Mouse (Mus musculus) erythroblast, embryonic 14.5 days (primary cell): Measurements from ENCODE around the gene Polg2. TPM values are rescaled to one million over a fixed set of nuclear protein-coding genes. Genes with fewer than 3 reads are reported as not detected.
"Not testable (repeated sequence)": the region's sequence is repeated elsewhere in the genome, so short reads cannot be mapped to it uniquely, and the experiment has no call there.

Experiments
- H3K27me3 ChIP-seq: 2 replicates; pipeline ENCODE4 v1.6.1; 2012; ENCODE audit warnings: inconsistent platforms; ENCODE audit not compliant: control insufficient read depth
- H3K36me3 ChIP-seq: 2 replicates; pipeline ENCODE4 v1.6.1; 2012; ENCODE audit warnings: mild to moderate bottlenecking, inconsistent platforms; ENCODE audit not compliant: control insufficient read depth
- H3K4me1 ChIP-seq: 2 replicates; pipeline ENCODE4 v1.6.1; 2012; ENCODE audit warnings: inconsistent platforms; ENCODE audit not compliant: control insufficient read depth
- H3K4me3 ChIP-seq: replicated peaks from 2 replicates; pipeline ENCODE3; 2012; ENCODE audit warnings: moderate library complexity, mild to moderate bottlenecking, inconsistent platforms
- H3K9me3 ChIP-seq: 2 replicates; pipeline ENCODE4 v1.6.1; 2012; ENCODE audit warnings: low read length, inconsistent platforms, mixed read lengths; ENCODE audit not compliant: control insufficient read depth
- GATA1 ChIP-seq: IDR thresholded peaks from 2 replicates; pipeline ENCODE4 v1.6.1; 2012; ENCODE audit warnings: low read length, inconsistent platforms, mixed read lengths
- TAL1 ChIP-seq: IDR thresholded peaks from 3 replicates; pipeline ENCODE4 v1.6.1; 2012; ENCODE audit warnings: low read length, inconsistent platforms, mixed read lengths
- polyA plus RNA-seq: library from polyadenylated mRNA; stranded (reverse); fragments of >175 nt; gene quantifications from 2 replicates; pipeline ENCODE4 v1.2.3, GENCODE M21; 2012

The Polg2 gene
- polyA plus RNA-seq, 1 experiment: 0.12 TPM

DNA sequence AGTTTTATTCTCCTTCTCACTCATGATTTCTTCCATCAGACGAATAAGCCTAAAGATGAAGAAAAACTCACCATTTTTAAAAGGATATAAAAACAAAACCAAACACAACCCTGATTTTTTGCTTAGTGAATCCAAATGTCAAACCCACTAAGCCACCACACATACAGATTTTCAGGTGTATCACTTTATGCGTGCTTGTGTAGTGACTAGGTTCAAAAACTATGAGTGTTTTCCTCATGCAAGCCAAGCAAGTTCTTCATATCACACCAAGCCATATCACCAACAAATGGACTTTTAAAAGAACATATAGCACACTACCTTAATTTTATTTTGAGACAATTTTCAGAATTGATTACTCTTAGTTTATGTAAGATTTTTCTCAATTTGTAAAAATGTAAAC is 5.1 kb upstream of the Polg2 start:
- H3K36me3 ChIP-seq: peaks cover 80% of the 10 kb centered on the region

DNA sequence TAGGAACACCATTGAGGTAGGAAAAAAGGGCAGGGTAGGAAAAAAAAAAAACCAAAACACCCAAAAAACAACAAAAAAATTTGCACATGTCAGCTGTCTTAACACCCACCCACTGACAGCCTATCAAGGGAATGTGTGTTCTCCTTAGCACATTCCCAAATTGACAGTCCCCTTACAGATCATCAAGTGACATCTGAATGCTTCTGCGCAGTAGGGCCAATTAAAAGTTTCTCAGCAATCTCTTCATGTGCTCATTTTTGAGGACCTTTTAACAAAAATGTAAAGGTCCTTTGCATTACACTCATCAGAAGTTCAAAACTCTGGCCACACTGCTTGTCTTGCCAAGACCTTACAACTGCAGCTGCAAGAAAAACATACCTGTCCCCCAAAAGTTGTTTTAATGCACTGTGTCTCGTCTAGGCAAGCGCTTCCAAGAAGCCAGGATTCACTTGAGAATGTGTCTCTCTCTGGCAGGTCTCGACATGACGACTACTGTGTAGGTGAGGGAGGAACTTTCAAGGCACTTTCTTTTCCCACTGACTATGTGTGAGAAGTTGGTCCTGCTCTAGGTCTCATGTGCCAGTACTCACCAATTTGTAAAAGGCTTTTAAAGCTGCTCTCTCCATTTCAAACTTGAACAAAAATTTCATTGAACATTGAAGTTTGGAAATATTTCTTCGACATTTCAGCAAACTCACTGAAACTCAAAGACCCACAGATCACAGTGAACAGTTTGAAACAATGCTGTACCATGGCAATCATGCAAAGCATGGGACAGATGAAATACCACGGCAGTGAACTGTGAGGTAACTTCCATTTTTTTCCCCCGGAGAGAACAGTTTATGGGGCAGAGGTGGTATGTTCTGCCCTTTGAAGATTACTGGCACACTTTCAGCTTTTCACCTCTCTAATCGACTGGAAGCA is 3.8 kb upstream of the Polg2 start:
- Histone ChIP-seq H3K4me1 (peaks cover 49% of the 10 kb centered on the region), H3K36me3 (peaks cover 80% of the 10 kb centered on the region)

More for the DNA sequence above, 5.1 kb upstream of the Polg2 start:
- peaks cover 40% of the 10 kb centered on the region for H3K4me1 ChIP-seq
- no peak overlapping the region for H3K4me3 ChIP-seq
- no peaks in the 10 kb centered on the region for H3K9me3 ChIP-seq
- no peaks in the 10 kb centered on the region for H3K27me3 ChIP-seq
- TF ChIP-seq GATA1 (no peak), TAL1 (no peak)

DNA sequence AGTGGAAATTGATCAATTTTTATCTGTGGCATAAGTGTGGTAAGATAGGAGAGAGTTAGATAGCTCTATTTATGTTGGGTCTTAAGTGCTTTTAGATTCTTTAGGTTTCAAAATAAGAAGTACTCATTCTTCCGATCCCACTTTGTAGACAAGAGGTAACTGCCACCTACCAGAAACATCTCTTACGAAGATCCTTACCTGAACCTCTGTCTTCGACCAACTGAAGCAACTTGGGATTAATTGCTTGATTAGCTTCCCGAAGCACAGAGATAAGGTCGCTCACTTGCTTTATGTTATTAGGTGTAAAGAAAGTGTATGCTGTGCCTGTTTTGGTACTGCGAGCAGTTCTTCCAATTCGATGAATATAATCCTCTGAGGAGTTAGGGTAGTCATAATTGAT is 2.9 kb upstream of the Polg2 start:
- peaks cover 82% of the 10 kb centered on the region for H3K36me3 ChIP-seq
- not testable (repeated sequence) for H3K9me3 ChIP-seq, H3K27me3 ChIP-seq, H3K4me3 ChIP-seq
- H3K4me1 ChIP-seq: peaks cover 57% of the 10 kb centered on the region

More for the DNA sequence above, 3.8 kb upstream of the Polg2 start:
- Histone ChIP-seq H3K9me3 (no peaks in the 10 kb centered on the region), H3K27me3 (no peaks in the 10 kb centered on the region), H3K4me3 (peak overlapping the region; percentile 14)
- TF ChIP-seq TAL1 (no peak), GATA1 (no peak)

DNA sequence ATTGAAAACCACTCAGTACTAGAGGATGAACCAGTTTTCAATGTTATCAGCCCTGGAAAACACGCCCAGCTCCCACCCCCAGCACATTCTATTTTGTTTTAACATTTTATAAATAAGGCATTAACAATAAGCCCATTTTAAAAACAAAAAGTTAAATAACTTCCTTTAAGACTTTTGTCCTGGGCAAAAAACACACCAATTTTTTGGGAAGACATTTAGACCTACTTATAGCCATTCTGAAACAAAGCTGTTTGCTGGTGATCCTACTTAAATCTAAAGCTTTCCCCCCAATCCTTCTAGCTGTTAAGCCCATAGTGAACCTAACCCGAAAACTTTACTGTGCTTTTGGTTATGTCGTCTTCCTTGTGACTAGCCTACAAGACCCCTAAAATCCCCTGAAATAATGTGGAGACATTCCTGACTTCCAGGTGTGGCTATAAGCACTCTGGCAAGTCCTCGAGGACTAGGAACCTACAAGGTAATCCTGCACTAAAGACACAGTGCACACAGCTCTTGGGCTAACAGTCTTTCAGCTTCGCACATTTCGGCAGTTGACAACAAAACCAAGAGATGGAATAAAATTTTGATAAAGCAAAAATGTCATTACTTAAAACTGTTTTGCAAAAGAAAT is 1.4 kb upstream of the Polg2 start:
- Histone ChIP-seq H3K27me3 (no peaks in the 10 kb centered on the region), H3K4me1 (peaks cover 49% of the 10 kb centered on the region), H3K9me3 (no peaks in the 10 kb centered on the region), H3K4me3 (peak overlapping the region; percentile 29), H3K36me3 (peaks cover 81% of the 10 kb centered on the region)
- no peak for TF ChIP-seq TAL1
- no peak for TF ChIP-seq GATA1

DNA sequence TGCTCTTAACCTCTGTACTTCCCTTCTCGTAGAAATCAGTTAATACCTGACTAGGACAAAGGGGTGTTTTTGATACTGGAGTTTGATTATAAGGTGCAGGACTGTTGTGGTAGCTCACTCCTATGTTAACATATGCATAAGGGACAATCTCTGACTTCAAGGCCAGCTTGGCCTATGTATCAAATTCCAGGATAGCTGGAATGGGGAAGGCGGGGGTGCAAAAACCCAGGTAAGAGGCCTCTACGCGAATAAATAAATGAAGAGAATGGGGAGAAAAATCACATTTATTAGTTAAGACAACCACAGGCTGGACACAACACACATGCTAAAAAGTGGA is 720 bp upstream of the Polg2 start:
- peaks cover 45% of the 10 kb centered on the region for H3K4me1 ChIP-seq
- no peak for TF ChIP-seq GATA1
- H3K9me3 ChIP-seq: no peaks in the 10 kb centered on the region
- H3K27me3 ChIP-seq: no peaks in the 10 kb centered on the region
- H3K4me3 ChIP-seq: peak overlapping the region; percentile 87
- H3K36me3 ChIP-seq: peaks cover 81% of the 10 kb centered on the region

DNA sequence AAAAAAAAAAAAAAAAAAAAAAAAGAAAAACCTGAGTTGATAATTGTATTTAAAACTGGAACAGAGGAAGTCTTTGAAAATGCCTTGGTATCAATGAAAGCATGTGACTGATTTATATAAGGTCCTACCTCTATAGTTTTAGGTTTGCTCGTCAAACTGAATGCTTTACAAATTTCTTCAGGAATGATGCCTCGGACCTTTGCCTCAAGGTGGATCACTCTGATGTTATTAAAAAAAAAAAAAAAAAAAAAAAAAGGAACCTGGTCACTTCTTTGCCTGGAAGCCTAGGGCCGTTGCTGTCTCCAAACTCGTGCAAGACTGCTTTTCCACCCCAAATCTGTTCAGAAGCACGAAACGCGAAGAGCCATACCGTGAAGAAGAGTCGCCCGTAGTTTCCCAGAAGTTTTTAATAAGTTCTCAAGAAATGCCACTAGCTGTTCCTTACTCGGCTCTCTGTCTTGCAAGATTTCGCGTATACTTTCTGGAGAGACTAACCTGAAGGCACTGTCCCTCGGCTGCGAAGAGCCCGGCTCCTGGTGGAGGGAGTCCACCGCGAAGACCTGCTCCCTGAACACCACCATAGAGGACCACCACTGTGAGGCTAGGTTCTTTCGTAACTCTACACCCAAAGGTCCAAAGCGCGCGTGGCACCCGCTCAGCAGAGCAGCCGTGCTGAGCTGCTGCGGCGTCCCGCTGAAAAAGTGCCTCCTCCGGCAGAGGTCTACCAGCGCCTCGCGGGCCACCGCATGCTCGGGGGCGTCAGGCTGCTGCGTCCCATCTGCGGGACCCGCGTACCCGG is 549 bp downstream of the Polg2 start:
- Histone ChIP-seq H3K36me3 (peaks cover 81% of the 10 kb centered on the region), H3K4me3 (peak overlapping the region; percentile 87), H3K9me3 (no peaks in the 10 kb centered on the region), H3K27me3 (no peaks in the 10 kb centered on the region), H3K4me1 (peaks cover 45% of the 10 kb centered on the region)
- TF ChIP-seq GATA1 (no peak), TAL1 (no peak)

DNA sequence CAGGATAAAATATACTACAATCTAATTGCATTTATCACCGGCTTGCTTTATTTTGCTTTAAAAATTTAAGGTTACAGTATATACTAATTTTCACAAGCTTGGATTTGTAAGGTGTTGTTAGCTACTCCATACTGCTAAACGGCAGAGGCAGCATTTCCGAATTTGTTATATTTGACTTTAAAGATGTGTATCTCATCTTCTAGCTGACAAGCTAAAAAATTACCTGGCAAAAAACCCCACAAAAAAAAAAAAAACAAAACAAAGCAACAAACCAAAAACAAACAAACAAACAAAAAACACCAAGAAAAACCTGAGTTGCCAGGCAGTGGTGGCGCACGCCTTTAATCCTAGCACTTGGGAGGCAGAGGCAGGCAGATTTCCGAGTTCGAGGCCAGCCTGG is 1.2 kb downstream of the Polg2 start:
- Histone ChIP-seq H3K9me3 (no peaks in the 10 kb centered on the region), H3K4me3 (peak overlapping the region; percentile 87), H3K27me3 (no peaks in the 10 kb centered on the region), H3K36me3 (peaks cover 81% of the 10 kb centered on the region), H3K4me1 (peaks cover 42% of the 10 kb centered on the region)
- TF ChIP-seq GATA1: no peak
- TF ChIP-seq TAL1: no peak

DNA sequence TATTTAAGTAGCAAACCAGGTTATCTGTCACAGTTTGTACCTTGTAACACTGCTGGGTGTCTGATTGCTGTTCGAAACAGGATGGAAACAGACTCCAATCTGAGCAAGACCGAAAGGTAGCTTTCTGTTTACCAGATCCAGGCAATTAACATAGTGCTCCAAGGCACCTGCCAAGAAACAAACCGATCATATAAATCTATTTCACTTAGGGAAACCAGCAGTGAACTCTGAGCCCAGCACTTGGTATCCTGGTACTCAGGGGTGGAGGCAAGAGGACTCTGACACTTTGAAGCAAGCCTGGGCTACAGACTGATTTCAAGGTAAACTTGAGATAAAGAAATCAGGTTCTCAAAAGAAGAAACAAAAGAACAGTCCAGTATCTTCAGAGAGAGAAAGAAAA is 1.9 kb downstream of the Polg2 start:
- Histone ChIP-seq H3K36me3 (peaks cover 81% of the 10 kb centered on the region), H3K4me1 (peaks cover 36% of the 10 kb centered on the region), H3K4me3 (no peak overlapping the region), H3K9me3 (no peaks in the 10 kb centered on the region), H3K27me3 (no peaks in the 10 kb centered on the region)
- TF ChIP-seq TAL1: no peak
- TF ChIP-seq GATA1: no peak

DNA sequence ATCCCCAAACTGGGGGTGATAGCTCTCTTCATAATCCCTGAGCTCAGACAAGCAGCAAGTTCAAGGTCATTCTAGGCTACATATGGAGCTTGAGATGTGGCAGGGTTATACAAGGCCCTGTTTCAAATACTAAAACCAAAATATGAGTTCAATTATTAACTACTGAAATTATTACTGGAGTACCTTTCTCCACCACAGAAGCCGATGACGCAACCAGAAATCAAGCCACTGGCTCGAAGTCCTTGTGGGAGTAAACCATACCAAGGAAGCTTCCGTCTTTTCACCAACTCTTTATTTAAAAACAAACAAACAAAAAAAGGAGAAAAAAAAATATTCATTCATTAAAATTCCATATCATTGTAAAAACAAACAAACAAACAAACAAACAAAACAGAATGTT is 2.4 kb downstream of the Polg2 start:
- peaks cover 35% of the 10 kb centered on the region for H3K4me1 ChIP-seq
- no peak overlapping the region for H3K4me3 ChIP-seq
- H3K36me3 ChIP-seq: peaks cover 81% of the 10 kb centered on the region
- no peaks in the 10 kb centered on the region for H3K27me3 ChIP-seq
- TF ChIP-seq GATA1: no peak
- no peak for TF ChIP-seq TAL1
- H3K9me3 ChIP-seq: no peaks in the 10 kb centered on the region
